Mouse (Mus musculus): ENCODE measurements around the gene 3110082I17Rik. TPM values are rescaled to one million over a fixed set of nuclear protein-coding genes. Genes with fewer than 3 reads are reported as not detected.

Gene 3110082I17Rik
- polyA plus RNA-seq, 1 experiment from 2014 or later, result 34.1 TPM

- H3K4me3 ChIP-seq (ENCODE audit: low read depth, low read length), result no peak overlapping the region
- H3K9ac ChIP-seq (ENCODE audit: low read length), result no peak overlapping the region
- 80% methylated on average over 4 of the region's 4 CpGs for WGBS
- no peaks in the 10 kb centered on the region for H3K36me3 ChIP-seq (ENCODE audit: control insufficient read depth, insufficient read depth, low read length)
- no peaks in the 10 kb centered on the region for H3K27me3 ChIP-seq (ENCODE audit: control insufficient read depth, insufficient read depth, low read length)
- no peak overlapping the region for H3K27ac ChIP-seq (ENCODE audit: low read depth, low read length)
- H3K9me3 ChIP-seq (ENCODE audit: control insufficient read depth, low read length), result no peaks in the 10 kb centered on the region
- H3K4me2 ChIP-seq, result no peak overlapping the region
- ATAC-seq (ENCODE audit: low FRiP score) (no peak), DNase-seq (ENCODE audit: low spot score, missing footprints) (no peak)
- peaks cover 2% of the 10 kb centered on the region; the same call in 1 of the 2 replicates for H3K4me1 ChIP-seq (ENCODE audit: control insufficient read depth, insufficient read depth, low read length)
These were observed 4.5 kb upstream of the 3110082I17Rik start for GRCm38 (mm10) chr5:139464874-139465273.

GRCm38 (mm10) chr5:139459938-139460337 is 389 bp downstream of the 3110082I17Rik start:
- H3K4me1 ChIP-seq (ENCODE audit: control insufficient read depth, insufficient read depth, low read length), result peaks cover 6% of the 10 kb centered on the region; the same call in 1 of the 2 replicates
- H3K9ac ChIP-seq (ENCODE audit: low read length), result peak overlapping the region; percentile 58
- ATAC-seq (ENCODE audit: low FRiP score), result peak; percentile 19; the same call in 1 of the 2 replicates
- H3K36me3 ChIP-seq (ENCODE audit: control insufficient read depth, insufficient read depth, low read length), result no peaks in the 10 kb centered on the region
- no peak for DNase-seq (ENCODE audit: low spot score, missing footprints)
- no peaks in the 10 kb centered on the region for H3K27me3 ChIP-seq (ENCODE audit: control insufficient read depth, insufficient read depth, low read length)
- 9% methylated on average over 10 of the region's 10 CpGs for WGBS
- peak overlapping the region; percentile 69 for H3K4me3 ChIP-seq (ENCODE audit: low read depth, low read length)
- no peak overlapping the region for H3K27ac ChIP-seq (ENCODE audit: low read depth, low read length)
- peak overlapping the region; percentile 60 for H3K4me2 ChIP-seq
- no peaks in the 10 kb centered on the region for H3K9me3 ChIP-seq (ENCODE audit: control insufficient read depth, low read length)

- WGBS, result 86% methylated on average over 8 of the region's 8 CpGs
These were observed 3.1 kb downstream of the 3110082I17Rik start for GRCm38 (mm10) chr5:139457241-139457640.

GRCm38 (mm10) chr5:139455166-139455565 is 5.2 kb downstream of the 3110082I17Rik start:
- H3K27me3 ChIP-seq (ENCODE audit: control insufficient read depth, insufficient read depth, low read length), result no peaks in the 10 kb centered on the region
- no peak overlapping the region for H3K4me3 ChIP-seq (ENCODE audit: low read depth, low read length)
- no peak overlapping the region for H3K27ac ChIP-seq (ENCODE audit: low read depth, low read length)
- peaks cover 6% of the 10 kb centered on the region; the same call in 1 of the 2 replicates for H3K4me1 ChIP-seq (ENCODE audit: control insufficient read depth, insufficient read depth, low read length)
- no peak overlapping the region for H3K9ac ChIP-seq (ENCODE audit: low read length)
- WGBS, result 93% methylated on average over 12 of the region's 12 CpGs
- H3K4me2 ChIP-seq, result no peak overlapping the region
- no peaks in the 10 kb centered on the region for H3K9me3 ChIP-seq (ENCODE audit: control insufficient read depth, low read length)
- no peak for DNase-seq (ENCODE audit: low spot score, missing footprints)
- no peaks in the 10 kb centered on the region for H3K36me3 ChIP-seq (ENCODE audit: control insufficient read depth, insufficient read depth, low read length)
- ATAC-seq (ENCODE audit: low FRiP score), result no peak

More at GRCm38 (mm10) chr5:139457241-139457640, 3.1 kb downstream of the 3110082I17Rik start:
- Histone ChIP-seq H3K36me3 (ENCODE audit: control insufficient read depth, insufficient read depth, low read length) (no peaks in the 10 kb centered on the region), H3K27ac (ENCODE audit: low read depth, low read length) (no peak overlapping the region), H3K9me3 (ENCODE audit: control insufficient read depth, low read length) (no peaks in the 10 kb centered on the region), H3K4me1 (ENCODE audit: control insufficient read depth, insufficient read depth, low read length) (peaks cover 6% of the 10 kb centered on the region; the same call in 1 of the 2 replicates), H3K4me3 (ENCODE audit: low read depth, low read length) (no peak overlapping the region), H3K27me3 (ENCODE audit: control insufficient read depth, insufficient read depth, low read length) (no peaks in the 10 kb centered on the region), H3K9ac (ENCODE audit: low read length) (no peak overlapping the region), H3K4me2 (no peak overlapping the region)
- no peak for DNase-seq (ENCODE audit: low spot score, missing footprints)
- ATAC-seq (ENCODE audit: low FRiP score), result no peak

GRCm38 (mm10) chr5:139453031-139453430 is 7.3 kb downstream of the 3110082I17Rik start:
- H3K27me3 ChIP-seq (ENCODE audit: control insufficient read depth, insufficient read depth, low read length), result no peaks in the 10 kb centered on the region
- H3K4me1 ChIP-seq (ENCODE audit: control insufficient read depth, insufficient read depth, low read length), result peaks cover 3% of the 10 kb centered on the region
- H3K27ac ChIP-seq (ENCODE audit: low read depth, low read length), result no peak overlapping the region
- WGBS, result 93% methylated on average over 10 of the region's 10 CpGs
- no peak overlapping the region for H3K9ac ChIP-seq (ENCODE audit: low read length)
- DNase-seq (ENCODE audit: low spot score, missing footprints), result no peak
- no peak for ATAC-seq (ENCODE audit: low FRiP score)
- no peak overlapping the region for H3K4me3 ChIP-seq (ENCODE audit: low read depth, low read length)
- no peaks in the 10 kb centered on the region for H3K9me3 ChIP-seq (ENCODE audit: control insufficient read depth, low read length)
- no peaks in the 10 kb centered on the region for H3K36me3 ChIP-seq (ENCODE audit: control insufficient read depth, insufficient read depth, low read length)
- no peak overlapping the region for H3K4me2 ChIP-seq

- H3K36me3 ChIP-seq (ENCODE audit: control insufficient read depth, insufficient read depth, low read length), result no peaks in the 10 kb centered on the region
- H3K9ac ChIP-seq (ENCODE audit: low read length), result no peak overlapping the region; the same call in 1 of the 2 replicates
- H3K4me3 ChIP-seq (ENCODE audit: low read depth, low read length), result no peak overlapping the region
- no peaks in the 10 kb centered on the region for H3K27me3 ChIP-seq (ENCODE audit: control insufficient read depth, insufficient read depth, low read length)
- DNase-seq (ENCODE audit: low spot score, missing footprints) (no peak), ATAC-seq (ENCODE audit: low FRiP score) (no peak)
- H3K4me1 ChIP-seq (ENCODE audit: control insufficient read depth, insufficient read depth, low read length), result peaks cover 3% of the 10 kb centered on the region
- 44% methylated on average over 4 of the region's 4 CpGs for WGBS
- H3K9me3 ChIP-seq (ENCODE audit: control insufficient read depth, low read length), result no peaks in the 10 kb centered on the region
- H3K27ac ChIP-seq (ENCODE audit: low read depth, low read length), result no peak overlapping the region; the same call in 1 of the 2 replicates
- H3K4me2 ChIP-seq, result no peak overlapping the region
These were observed 10.4 kb downstream of the 3110082I17Rik start for GRCm38 (mm10) chr5:139449926-139450325.

- Histone ChIP-seq H3K9me3 (ENCODE audit: control insufficient read depth, low read length) (no peaks in the 10 kb centered on the region), H3K4me2 (no peak overlapping the region), H3K27me3 (ENCODE audit: control insufficient read depth, insufficient read depth, low read length) (no peaks in the 10 kb centered on the region), H3K9ac (ENCODE audit: low read length) (no peak overlapping the region), H3K4me1 (ENCODE audit: control insufficient read depth, insufficient read depth, low read length) (peaks cover 3% of the 10 kb centered on the region), H3K36me3 (ENCODE audit: control insufficient read depth, insufficient read depth, low read length) (no peaks in the 10 kb centered on the region), H3K27ac (ENCODE audit: low read depth, low read length) (no peak overlapping the region), H3K4me3 (ENCODE audit: low read depth, low read length) (no peak overlapping the region)
- WGBS, result 71% methylated on average over 5 of the region's 5 CpGs
- ATAC-seq (ENCODE audit: low FRiP score), result no peak
- no peak for DNase-seq (ENCODE audit: low spot score, missing footprints)
These were observed 11.1 kb downstream of the 3110082I17Rik start for GRCm38 (mm10) chr5:139449161-139449791.

GRCm38 (mm10) chr5:139448025-139448424 is 12.3 kb downstream of the 3110082I17Rik start:
- Histone ChIP-seq H3K4me1 (ENCODE audit: control insufficient read depth, insufficient read depth, low read length) (peaks cover 3% of the 10 kb centered on the region), H3K9me3 (ENCODE audit: control insufficient read depth, low read length) (no peaks in the 10 kb centered on the region), H3K4me3 (ENCODE audit: low read depth, low read length) (no peak overlapping the region), H3K27me3 (ENCODE audit: control insufficient read depth, insufficient read depth, low read length) (no peaks in the 10 kb centered on the region), H3K9ac (ENCODE audit: low read length) (no peak overlapping the region), H3K4me2 (no peak overlapping the region), H3K36me3 (ENCODE audit: control insufficient read depth, insufficient read depth, low read length) (no peaks in the 10 kb centered on the region), H3K27ac (ENCODE audit: low read depth, low read length) (no peak overlapping the region)
- ATAC-seq (ENCODE audit: low FRiP score) (no peak), DNase-seq (ENCODE audit: low spot score, missing footprints) (no peak)
- 85% methylated on average over 6 of the region's 6 CpGs for WGBS

- no peaks in the 10 kb centered on the region for H3K36me3 ChIP-seq (ENCODE audit: control insufficient read depth, insufficient read depth, low read length)
- H3K4me3 ChIP-seq (ENCODE audit: low read depth, low read length), result no peak overlapping the region
- H3K9me3 ChIP-seq (ENCODE audit: control insufficient read depth, low read length), result no peaks in the 10 kb centered on the region
- H3K27ac ChIP-seq (ENCODE audit: low read depth, low read length), result no peak overlapping the region
- ATAC-seq (ENCODE audit: low FRiP score) (no peak), DNase-seq (ENCODE audit: low spot score, missing footprints) (no peak)
- peaks cover 3% of the 10 kb centered on the region for H3K4me1 ChIP-seq (ENCODE audit: control insufficient read depth, insufficient read depth, low read length)
- WGBS, result 91% methylated on average over 8 of the region's 8 CpGs
- no peak overlapping the region for H3K9ac ChIP-seq (ENCODE audit: low read length)
- no peaks in the 10 kb centered on the region for H3K27me3 ChIP-seq (ENCODE audit: control insufficient read depth, insufficient read depth, low read length)
- H3K4me2 ChIP-seq, result no peak overlapping the region
These were observed 15.1 kb downstream of the 3110082I17Rik start for GRCm38 (mm10) chr5:139445258-139445657.

All from midbrain, embryonic 11.5 days (tissue).